Mouse (Mus musculus) heart, adult 2 months (tissue): Measurements from ENCODE around the gene Aspg. TPM values are rescaled to one million over a fixed set of nuclear protein-coding genes. Genes with fewer than 3 reads are reported as not detected.
A peak's percentile ranks its signal among the peaks of the same experiment; 100 is the strongest.

Source experiments
- DNase-seq, 2 experiments: peaks; one replicate each; pipeline ENCODE4 v3.0.0; 2021
- H3K27ac ChIP-seq: fragments of 200-600 bp; 2 replicates; pipeline ENCODE4 v1.8.1; 2022
- H3K27me3 ChIP-seq: fragments of 200-500 bp; 2 replicates; pipeline ENCODE4 v1.6.1; 2012; ENCODE audit warnings: mild to moderate bottlenecking, low read length, inconsistent platforms, mixed read lengths; ENCODE audit not compliant: control insufficient read depth, insufficient read depth
- H3K36me3 ChIP-seq: fragments of 200-500 bp; 2 replicates; pipeline ENCODE4 v1.6.1; 2012; ENCODE audit warnings: low read length, inconsistent platforms; ENCODE audit not compliant: control insufficient read depth, insufficient read depth
- H3K4me1 ChIP-seq: fragments of 200-500 bp; 2 replicates; pipeline ENCODE4 v1.6.1; 2011; ENCODE audit warnings: low read length; ENCODE audit not compliant: control insufficient read depth, insufficient read depth
- H3K4me3 ChIP-seq: fragments of 200-600 bp; 2 replicates; pipeline ENCODE4 v1.8.1; 2022
- H3K79me2 ChIP-seq: fragments of 200-500 bp; replicated peaks from 2 replicates; pipeline ENCODE4 v1.6.1; 2012; ENCODE audit warnings: mild to moderate bottlenecking, inconsistent platforms, low read length, moderate library complexity, mixed read lengths; ENCODE audit not compliant: control insufficient read depth, insufficient read depth
- H3K9ac ChIP-seq: fragments of 200-500 bp; 2 replicates; pipeline ENCODE4 v1.6.1; 2012; ENCODE audit warnings: low read depth, mild to moderate bottlenecking, control low read depth, inconsistent platforms, low read length, mixed read lengths
- CTCF ChIP-seq: fragments of 200-600 bp; IDR thresholded peaks from 2 replicates; pipeline ENCODE4 v1.8.1; 2022; ENCODE audit warnings: antibody characterized with exemption, mild to moderate bottlenecking, moderate library complexity
- EP300 ChIP-seq: fragments of 200-500 bp; IDR thresholded peaks from 2 replicates; pipeline ENCODE4 v1.6.1; 2011; ENCODE audit warnings: low read depth, low read length, control low read depth; ENCODE audit not compliant: insufficient read depth
- POLR2A ChIP-seq: fragments of 200-500 bp; IDR thresholded peaks from 2 replicates; pipeline ENCODE4 v1.6.1; 2011; ENCODE audit warnings: mild to moderate bottlenecking, low read depth, low read length, control low read depth; ENCODE audit not compliant: insufficient read depth
- WGBS: fragments of 180-500 bp; shearing (Covaris S2); methylation state at CpG from one replicate; pipeline ENCODE4 v1.1.7; 2018; 5-methylcytosine and 5-hydroxymethylcytosine counted together
- intact Hi-C: fragments of 180-260 bp; cut with DNase I; formaldehyde crosslinking; loops from one replicate; pipeline ENCODE4 v1.15.1; 2025
- polyA plus RNA-seq: library from polyadenylated mRNA; depleted of rRNA; stranded (reverse); fragments of >200 nt; gene quantifications from 2 replicates; pipeline ENCODE4 v1.2.3, GENCODE M21; 2012
- total RNA-seq, 2 experiments: library from RNA; stranded (reverse); gene quantifications; 2 replicates each; pipeline ENCODE4 v1.2.3; 2021

Aspg gene
- total and polyA plus RNA-seq, 3 experiments = 0.55 to 11.1 (median 0.61) TPM

- no peaks in the 10 kb centered on the region; the same call in 1 of the 2 replicates for H3K4me1 ChIP-seq
- intact Hi-C loops = loop anchor here (10.0 kb wide), 1 partner anchor 134 kb away; no protein-coding TSS in a partner anchor
- no peak overlapping the region for H3K9ac ChIP-seq
- H3K79me2 ChIP-seq = no peaks in the 10 kb centered on the region
- H3K36me3 ChIP-seq = no peaks in the 10 kb centered on the region
- 13% methylated on average over 6 of the region's 6 CpGs for WGBS
- peaks cover 6% of the 10 kb centered on the region; the same call in 1 of the 2 replicates for H3K27me3 ChIP-seq
- H3K27ac ChIP-seq = no peak overlapping the region
- H3K4me3 ChIP-seq = no peak overlapping the region
- TF ChIP-seq CTCF (no peak), EP300 (no peak), POLR2A (no peak)
- no peak for DNase-seq
Measured at GRCm38 (mm10) chr12:112141300-112141699, 34.8 kb downstream of the Aspg start.

DNA sequence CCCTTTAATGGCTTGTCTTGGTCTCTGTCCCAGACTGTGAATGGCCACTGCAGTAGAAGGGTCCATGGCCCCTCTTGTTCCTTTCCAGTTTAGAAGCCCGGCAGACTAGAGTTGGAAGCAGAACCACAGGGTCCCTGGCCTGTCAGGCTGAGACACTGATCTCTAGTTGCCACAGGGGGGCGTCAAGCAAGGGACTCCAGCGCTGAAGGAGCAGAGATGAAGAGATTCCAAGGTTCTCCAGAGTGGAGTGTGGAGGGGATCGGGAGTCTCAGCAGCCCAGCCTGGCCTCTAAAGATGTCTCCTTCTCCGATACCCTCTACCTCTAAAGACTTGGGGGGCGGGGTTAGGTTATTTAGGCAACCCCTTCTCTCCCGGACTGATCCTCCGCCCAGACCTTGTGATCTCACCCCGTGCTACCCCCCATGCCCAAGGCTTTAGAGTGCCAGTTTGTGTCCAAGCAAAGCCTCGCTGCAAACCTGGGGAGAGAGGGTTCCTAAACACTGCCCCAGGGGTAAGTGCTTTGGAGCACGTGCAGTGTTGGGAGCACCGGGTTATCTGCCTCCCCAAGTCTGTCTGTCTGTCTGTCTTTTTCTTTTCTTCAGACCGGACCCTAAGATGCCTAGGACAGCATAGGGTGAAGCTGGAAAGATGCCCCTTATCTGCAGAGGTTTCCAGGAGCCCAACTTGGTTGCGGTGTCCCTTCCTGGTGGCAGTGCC is 36.8 kb downstream of the Aspg start:
- H3K79me2 ChIP-seq = 0 out of 2 replicates have a peak, but pooled peaks cover 1% of the 10 kb centered on the region
- intact Hi-C loops = loop anchor here (10.0 kb wide), 1 partner anchor 132 kb away; no protein-coding TSS in a partner anchor
- no peaks in the 10 kb centered on the region for H3K36me3 ChIP-seq
- H3K4me3 ChIP-seq = no peak overlapping the region
- TF ChIP-seq EP300 = no peak
- no peak for TF ChIP-seq POLR2A
- peak; percentile 59 for TF ChIP-seq CTCF
- peaks cover 8% of the 10 kb centered on the region; the same call in 1 of the 2 replicates for H3K27me3 ChIP-seq
- no peak overlapping the region for H3K9ac ChIP-seq
- no peaks in the 10 kb centered on the region; the same call in 1 of the 2 replicates for H3K4me1 ChIP-seq
- DNase-seq = no peak
- no peak overlapping the region for H3K27ac ChIP-seq
- 6% methylated on average over 14 of the region's 14 CpGs for WGBS

- H3K27me3 ChIP-seq = peaks cover 8% of the 10 kb centered on the region; the same call in 1 of the 2 replicates
- no peak for DNase-seq
- intact Hi-C loops = loop anchor here (2.0 to 10.0 kb wide), 3 partner anchors 57 to 165 kb away; no protein-coding TSS in a partner anchor
- H3K9ac ChIP-seq = peak overlapping the region; percentile 40; the same call in 1 of the 2 replicates
- no peaks in the 10 kb centered on the region; the same call in 1 of the 2 replicates for H3K4me1 ChIP-seq
- H3K4me3 ChIP-seq = peak overlapping the region; percentile 77
- no peak overlapping the region for H3K27ac ChIP-seq
- WGBS = 1% methylated on average over 44 of the region's 52 CpGs
- H3K36me3 ChIP-seq = no peaks in the 10 kb centered on the region
- peak; percentile 33 for TF ChIP-seq CTCF
- no peak for TF ChIP-seq EP300
- 0 out of 2 replicates have a peak, but pooled peaks cover 1% of the 10 kb centered on the region for H3K79me2 ChIP-seq
Measured at GRCm38 (mm10) chr12:112143833-112144201, 37.3 kb downstream of the Aspg start.

DNA sequence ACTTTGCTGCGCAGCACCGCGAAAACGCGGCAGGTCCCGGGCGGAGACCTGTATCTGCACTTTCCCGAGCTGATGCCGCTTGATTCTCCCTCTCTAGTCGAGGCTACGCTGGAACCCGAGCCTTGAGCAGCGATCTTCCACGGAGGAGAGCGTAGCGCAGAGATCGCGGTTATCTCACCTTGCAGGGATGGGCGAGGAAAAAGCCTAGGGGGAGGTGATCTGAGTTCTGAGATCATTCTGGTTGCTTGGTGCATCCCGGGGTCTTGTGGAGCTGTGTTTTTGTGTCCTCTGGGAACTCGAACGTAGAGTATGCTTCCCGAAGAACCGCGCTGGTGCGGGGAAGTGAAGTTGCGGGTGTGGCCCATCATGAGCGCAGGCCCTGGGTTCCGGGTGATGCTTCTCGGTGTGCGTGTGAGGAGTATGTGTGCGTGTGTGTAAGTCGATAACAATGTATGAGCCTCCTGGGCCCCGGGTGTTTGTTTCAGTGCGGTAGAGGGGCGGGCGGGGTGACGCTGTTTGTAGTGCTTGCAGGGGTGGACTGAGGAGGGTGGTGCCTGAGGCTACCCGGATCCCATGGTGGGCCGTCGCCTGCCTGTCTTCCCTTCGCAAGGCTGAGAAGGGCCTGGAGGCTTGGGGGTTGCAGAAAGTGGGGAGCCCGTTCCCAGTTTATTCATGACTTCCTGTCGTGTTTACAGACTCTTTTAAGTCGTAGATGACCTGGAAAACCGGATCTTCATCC is 38.1 kb downstream of the Aspg start:
- Histone ChIP-seq H3K79me2 (0 out of 2 replicates have a peak, but pooled peaks cover 1% of the 10 kb centered on the region), H3K27me3 (peaks cover 8% of the 10 kb centered on the region; the same call in 1 of the 2 replicates), H3K4me3 (peak overlapping the region; percentile 77), H3K36me3 (no peaks in the 10 kb centered on the region), H3K27ac (no peak overlapping the region), H3K4me1 (peaks cover under 1% of the 10 kb centered on the region; the same call in 1 of the 2 replicates), H3K9ac (peak overlapping the region; percentile 40; the same call in 1 of the 2 replicates)
- intact Hi-C loops = loop anchor here (1.0 to 10.0 kb wide), 8 partner anchors 56 to 399 kb away; no protein-coding TSS in a partner anchor
- 2% methylated on average over 46 of the region's 46 CpGs for WGBS
- DNase-seq = no peak
- TF ChIP-seq POLR2A = no peak
- TF ChIP-seq EP300 = no peak
- TF ChIP-seq CTCF = no peak

GRCm38 (mm10) chr12:112145211-112145874 is 38.9 kb downstream of the Aspg start:
- Histone ChIP-seq H3K79me2 (0 out of 2 replicates have a peak, but pooled peaks cover 1% of the 10 kb centered on the region), H3K4me1 (peaks cover 4% of the 10 kb centered on the region; the same call in 1 of the 2 replicates), H3K27ac (peak overlapping the region; percentile 93; the same call in 1 of the 2 replicates), H3K9ac (peak overlapping the region; percentile 30; the same call in 1 of the 2 replicates), H3K4me3 (peak overlapping the region; percentile 77), H3K27me3 (peaks cover 8% of the 10 kb centered on the region; the same call in 1 of the 2 replicates), H3K36me3 (no peaks in the 10 kb centered on the region)
- TF ChIP-seq EP300 (peak; percentile 72; the same call in 1 of the 2 replicates), CTCF (0 out of 2 replicates have a peak, but pooled peaks have one; percentile 99), POLR2A (no peak)
- DNase-seq = peak; percentile 87 to 92
- intact Hi-C loops = loop anchor here (1.0 to 10.0 kb wide), 8 partner anchors 55 to 398 kb away; no protein-coding TSS in a partner anchor
- WGBS = 1% methylated on average over 37 of the region's 37 CpGs
